Mouse (Mus musculus) lung, embryonic 15.5 days (tissue): Measurements from ENCODE around the gene Vamp9. TPM values are rescaled to one million over a fixed set of nuclear protein-coding genes. Genes with fewer than 3 reads are reported as not detected.

ENCODE experiments used
- ATAC-seq: fragments of 200-750 bp; cut with Nextera tagmentation; 2 replicates; pipeline ENCODE4 v1.8.0; 2017; ENCODE audit warnings: moderate number of reproducible peaks, borderline replicate concordance; ENCODE audit not compliant: low FRiP score, low TSS enrichment; ENCODE audit errors: extremely low read depth
- H3K27ac ChIP-seq: fragments of 300-500 bp; sonication (generic); 2 replicates; pipeline ENCODE4 v1.5.1; 2015; ENCODE audit warnings: moderate library complexity, mild to moderate bottlenecking, inconsistent platforms
- H3K27me3 ChIP-seq: fragments of 300-500 bp; sonication (generic); 2 replicates; pipeline ENCODE4 v1.6.1; 2015; ENCODE audit warnings: inconsistent platforms
- H3K36me3 ChIP-seq: fragments of 300-500 bp; sonication (generic); 2 replicates; pipeline ENCODE4 v1.6.1; 2015; ENCODE audit warnings: inconsistent platforms
- H3K4me1 ChIP-seq: fragments of 300-500 bp; sonication (generic); 2 replicates; pipeline ENCODE4 v1.6.1; 2015; ENCODE audit warnings: inconsistent platforms
- H3K4me2 ChIP-seq: fragments of 300-500 bp; sonication (generic); 2 replicates; pipeline ENCODE4 v1.6.1; 2015; ENCODE audit warnings: inconsistent platforms, mild to moderate bottlenecking, moderate library complexity
- H3K4me3 ChIP-seq: fragments of 300-500 bp; sonication (generic); 2 replicates; pipeline ENCODE4 v1.5.1; 2015; ENCODE audit warnings: mild to moderate bottlenecking, inconsistent platforms
- H3K9ac ChIP-seq: fragments of 300-500 bp; sonication (generic); 2 replicates; pipeline ENCODE4 v1.6.1; 2015; ENCODE audit warnings: inconsistent platforms
- H3K9me3 ChIP-seq: fragments of 300-500 bp; sonication (generic); 2 replicates; pipeline ENCODE4 v1.6.1; 2016; ENCODE audit warnings: inconsistent platforms
- WGBS: fragments of 180-500 bp; shearing (Covaris S2); methylation state at CpG from one replicate; pipeline ENCODE4 v1.1.7; 2015; 5-methylcytosine and 5-hydroxymethylcytosine counted together
- polyA plus RNA-seq: library from polyadenylated mRNA; unstranded; fragments of >200 nt; fragmentation: Nextera tagmentation; extraction: Ambion mirVana; gene quantifications from 2 replicates; pipeline ENCODE4 v1.2.1, GENCODE M21; 2015

The Vamp9 gene
- polyA plus RNA-seq, 1 experiment from 2014 or later, result 0.36 TPM

DNA sequence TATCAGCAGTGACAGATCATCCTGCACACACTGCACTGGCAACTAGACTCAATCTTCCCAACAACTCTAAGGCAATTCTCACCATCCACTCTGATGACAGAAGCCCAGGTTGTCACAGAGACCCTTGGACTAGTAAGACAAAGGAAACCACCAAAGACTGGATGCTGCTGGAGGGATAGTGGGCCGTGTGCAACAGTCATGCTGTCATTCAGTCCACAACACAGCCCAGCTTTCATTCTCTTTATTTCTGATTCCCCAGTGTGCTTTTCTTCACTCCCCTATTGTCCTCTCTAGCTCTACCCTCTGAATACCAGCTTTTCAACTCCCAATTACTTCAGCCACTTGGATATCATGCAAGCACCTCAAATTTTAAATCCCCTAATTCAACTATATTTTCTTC is 47.8 kb downstream of the Vamp9 start:
- Histone ChIP-seq H3K4me1 (0 out of 2 replicates have a peak, but pooled peaks cover 3% of the 10 kb centered on the region), H3K9me3 (no peaks in the 10 kb centered on the region)
- no peak for ATAC-seq

DNA sequence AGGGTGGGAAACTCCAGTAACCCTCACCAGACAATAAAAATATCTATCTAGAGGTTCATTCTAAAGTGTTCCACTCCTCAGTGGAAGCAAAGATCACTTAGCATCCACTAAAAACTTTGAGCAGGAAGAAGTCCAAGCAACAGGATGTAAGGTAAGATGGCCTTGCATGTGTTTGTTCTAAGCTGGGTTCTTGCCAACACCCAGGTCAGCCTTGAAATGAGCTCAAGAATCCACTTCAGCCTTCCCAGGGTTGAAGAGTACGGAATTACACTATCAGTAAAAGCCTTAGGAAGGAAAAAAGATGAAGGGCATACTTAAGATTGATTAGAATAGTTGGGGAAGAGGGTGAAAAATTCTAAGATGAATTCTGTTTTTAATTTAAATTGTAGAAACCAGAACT is 52.6 kb downstream of the Vamp9 start:
- Histone ChIP-seq H3K4me1 (0 out of 2 replicates have a peak, but pooled peaks cover 5% of the 10 kb centered on the region), H3K9me3 (no peaks in the 10 kb centered on the region), H3K27me3 (no peaks in the 10 kb centered on the region), H3K4me2 (no peak overlapping the region), H3K9ac (no peak overlapping the region), H3K36me3 (peaks cover 42% of the 10 kb centered on the region), H3K4me3 (no peak overlapping the region), H3K27ac (no peak overlapping the region)
- 31% methylated on average over 1 of the region's 1 CpGs for WGBS
- ATAC-seq, result no peak

More for the DNA sequence above, 47.8 kb downstream of the Vamp9 start:
- H3K4me2 ChIP-seq, result no peak overlapping the region
- H3K4me3 ChIP-seq, result no peak overlapping the region
- no peak overlapping the region for H3K27ac ChIP-seq
- WGBS, result 48% methylated on average over 1 of the region's 1 CpGs
- no peak overlapping the region for H3K9ac ChIP-seq
- no peaks in the 10 kb centered on the region for H3K27me3 ChIP-seq
- peaks cover 12% of the 10 kb centered on the region; the same call in 1 of the 2 replicates for H3K36me3 ChIP-seq

DNA sequence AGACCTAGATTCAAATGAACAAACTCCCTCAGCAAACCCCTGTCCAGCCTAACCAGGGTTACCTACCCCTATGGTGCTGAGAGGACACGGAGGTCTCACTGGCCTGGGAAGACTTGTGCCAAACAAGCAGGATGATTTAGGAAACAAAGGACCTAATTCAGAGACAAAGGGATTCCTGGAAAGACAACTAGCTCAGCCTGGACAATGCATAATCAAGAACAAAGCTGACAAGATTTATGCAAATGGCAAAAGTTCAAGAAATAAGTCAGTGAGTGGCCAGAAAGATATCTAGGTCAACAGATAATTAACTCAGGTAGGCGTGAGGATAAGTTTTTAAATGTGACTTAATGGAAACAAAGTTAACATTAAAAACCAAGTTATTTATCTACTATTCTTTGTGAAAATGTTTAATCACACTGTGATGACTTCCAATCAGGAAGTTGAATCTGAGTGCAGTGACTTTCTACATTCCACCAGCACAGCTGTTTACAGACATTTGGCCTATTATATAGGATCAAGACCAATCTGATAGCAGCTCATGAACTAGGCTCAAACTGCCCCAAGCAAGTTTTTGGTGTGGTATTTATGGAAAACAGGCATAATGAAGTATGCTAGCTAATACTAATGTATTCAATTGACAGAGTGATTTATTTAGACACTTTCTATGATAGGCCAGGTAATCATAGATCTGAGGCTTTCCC is 53.3 kb downstream of the Vamp9 start:
- H3K27me3 ChIP-seq, result no peaks in the 10 kb centered on the region
- no peak overlapping the region for H3K27ac ChIP-seq
- no peak for ATAC-seq
- 71% methylated on average over 2 of the region's 2 CpGs for WGBS
- peaks cover 49% of the 10 kb centered on the region for H3K36me3 ChIP-seq
- H3K4me3 ChIP-seq, result no peak overlapping the region
- H3K4me2 ChIP-seq, result no peak overlapping the region
- 0 out of 2 replicates have a peak, but pooled peaks cover 5% of the 10 kb centered on the region for H3K4me1 ChIP-seq
- no peaks in the 10 kb centered on the region for H3K9me3 ChIP-seq
- H3K9ac ChIP-seq, result no peak overlapping the region

DNA sequence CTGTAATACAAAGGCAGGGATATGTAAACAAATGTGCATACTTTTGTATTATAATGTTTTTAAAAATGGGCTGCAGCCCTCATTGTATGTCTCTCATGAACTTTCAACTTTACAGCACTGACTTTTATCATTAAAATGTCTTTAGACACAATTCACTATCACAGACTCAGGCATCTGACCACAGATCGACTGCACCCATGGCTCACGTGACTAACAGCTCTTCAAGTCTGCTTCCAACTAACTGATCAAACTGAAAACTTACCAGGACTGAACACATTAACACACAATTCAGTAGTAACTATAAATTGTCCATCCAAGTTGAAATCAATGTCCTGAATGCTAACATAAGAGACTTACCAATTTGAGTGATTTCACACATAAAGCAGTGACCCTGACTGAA is 53.9 kb downstream of the Vamp9 start:
- Histone ChIP-seq H3K4me2 (no peak overlapping the region), H3K27ac (no peak overlapping the region), H3K36me3 (peaks cover 54% of the 10 kb centered on the region), H3K27me3 (no peaks in the 10 kb centered on the region), H3K9ac (no peak overlapping the region), H3K9me3 (no peaks in the 10 kb centered on the region), H3K4me3 (no peak overlapping the region), H3K4me1 (0 out of 2 replicates have a peak, but pooled peaks cover 5% of the 10 kb centered on the region)
- WGBS, result 74% methylated on average over 2 of the region's 2 CpGs
- ATAC-seq, result no peak

DNA sequence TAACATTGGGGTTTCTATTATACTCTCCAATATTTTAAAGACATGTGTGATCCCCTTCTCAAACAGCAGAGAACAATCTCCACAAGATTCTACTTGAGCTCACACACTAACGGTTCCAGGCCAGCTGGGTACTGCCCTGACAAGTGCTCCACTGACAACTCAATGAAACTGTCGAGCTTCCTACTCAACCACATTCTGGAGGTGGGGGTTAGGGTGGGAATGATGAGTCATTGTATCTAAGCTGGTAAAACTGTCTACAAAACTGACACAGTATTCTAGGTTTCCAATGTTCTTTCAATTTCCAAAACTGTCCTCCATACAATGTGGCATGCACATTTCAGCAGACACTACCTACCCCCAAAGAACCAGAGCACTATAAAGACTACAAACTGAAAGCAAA is 67.9 kb downstream of the Vamp9 start:
- Histone ChIP-seq H3K9me3 (no peaks in the 10 kb centered on the region), H3K36me3 (peaks cover 24% of the 10 kb centered on the region; the same call in 1 of the 2 replicates), H3K9ac (no peak overlapping the region), H3K4me1 (peaks cover 30% of the 10 kb centered on the region), H3K27ac (no peak overlapping the region), H3K4me3 (peak overlapping the region; percentile 5; the same call in 1 of the 2 replicates), H3K27me3 (no peaks in the 10 kb centered on the region), H3K4me2 (peak overlapping the region; percentile 55)
- 2% methylated on average over 2 of the region's 2 CpGs for whole genome bisulfite sequencing
- ATAC-seq, result no peak

DNA sequence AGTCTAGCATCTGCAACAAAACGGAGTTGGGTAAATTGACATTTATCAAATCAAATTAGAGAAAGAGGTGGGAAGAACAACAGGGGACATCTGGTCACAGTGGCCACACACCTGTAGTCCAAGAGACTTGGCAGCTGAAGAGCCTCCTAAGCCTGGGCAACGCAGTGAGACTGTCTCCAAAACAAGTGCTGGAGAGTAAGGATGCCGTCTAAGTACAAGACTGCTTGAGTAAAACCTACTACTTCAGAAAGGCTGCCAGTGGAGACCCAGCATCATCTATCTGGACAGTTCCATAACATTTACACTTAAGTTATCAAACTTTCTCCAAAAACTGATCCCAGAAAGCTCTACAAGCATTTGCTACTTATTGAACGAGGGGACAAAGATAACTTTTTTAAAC is 69.0 kb downstream of the Vamp9 start:
- Histone ChIP-seq H3K27me3 (no peaks in the 10 kb centered on the region), H3K9ac (no peak overlapping the region), H3K36me3 (peaks cover 19% of the 10 kb centered on the region; the same call in 1 of the 2 replicates), H3K27ac (no peak overlapping the region), H3K4me2 (peak overlapping the region; percentile 55), H3K4me3 (0 out of 2 replicates have a peak overlapping the region, but pooled peaks have one; percentile 5), H3K4me1 (peaks cover 30% of the 10 kb centered on the region), H3K9me3 (no peaks in the 10 kb centered on the region)
- WGBS, result 29% methylated on average over 4 of the region's 4 CpGs
- ATAC-seq, result no peak

DNA sequence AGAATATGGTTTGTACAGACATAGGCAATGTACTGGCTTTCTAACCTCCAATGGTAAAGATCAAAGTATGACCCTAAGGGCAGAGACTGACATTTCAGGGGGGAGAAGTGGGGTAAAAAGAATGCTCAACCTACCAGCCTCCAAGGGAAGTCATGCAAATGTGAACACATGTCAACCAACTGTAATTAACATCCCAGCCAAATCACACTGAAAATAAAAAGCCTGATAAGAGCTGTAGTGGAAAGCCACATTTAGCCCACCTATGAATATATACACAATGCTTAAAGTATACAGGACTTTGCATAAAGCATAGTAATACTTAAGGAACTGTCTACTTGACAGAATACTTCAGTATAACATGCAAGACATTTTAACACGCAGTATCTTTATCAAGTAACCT is 69.7 kb downstream of the Vamp9 start:
- no peak overlapping the region for H3K9ac ChIP-seq
- H3K4me2 ChIP-seq, result peak overlapping the region; percentile 55
- no peak for ATAC-seq

DNA sequence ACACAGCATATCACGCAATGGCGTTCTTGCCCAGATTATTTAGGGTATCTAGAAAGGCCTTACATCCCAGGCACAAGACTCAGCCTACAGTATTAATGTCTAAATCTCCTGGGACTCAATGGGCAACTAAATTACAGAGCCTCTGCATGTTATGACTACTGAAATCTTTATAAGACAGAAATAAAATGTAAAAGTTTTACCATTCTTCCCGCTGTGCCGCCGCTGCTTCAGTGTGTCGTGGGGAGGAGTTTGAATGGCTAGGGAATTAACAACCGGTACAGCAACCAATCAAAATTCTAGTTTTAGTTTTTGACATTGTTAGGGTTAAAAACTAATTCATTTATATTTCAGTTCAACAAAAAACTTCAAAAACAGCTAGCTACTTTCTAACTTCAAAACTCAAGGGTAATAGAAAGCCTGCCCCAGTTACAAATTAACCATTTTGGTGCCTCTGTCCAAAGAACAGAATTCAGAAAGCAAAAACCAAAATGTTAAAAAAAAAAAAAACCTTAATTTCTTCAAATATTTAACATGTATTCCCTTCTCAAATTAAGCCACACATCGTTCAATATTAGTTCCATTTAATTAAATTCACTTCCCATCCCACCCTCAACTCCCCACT is 70.4 kb downstream of the Vamp9 start:
- H3K4me2 ChIP-seq, result peak overlapping the region; percentile 55
- no peak overlapping the region for H3K27ac ChIP-seq
- peak overlapping the region; percentile 88 for H3K4me3 ChIP-seq
- ATAC-seq, result no peak
- WGBS, result 4% methylated on average over 8 of the region's 8 CpGs
- H3K4me1 ChIP-seq, result peaks cover 30% of the 10 kb centered on the region
- no peaks in the 10 kb centered on the region for H3K27me3 ChIP-seq
- peaks cover 11% of the 10 kb centered on the region; the same call in 1 of the 2 replicates for H3K36me3 ChIP-seq
- peak overlapping the region; percentile 100 for H3K9ac ChIP-seq
- no peaks in the 10 kb centered on the region for H3K9me3 ChIP-seq

More for the DNA sequence above, 69.7 kb downstream of the Vamp9 start:
- no peaks in the 10 kb centered on the region for H3K9me3 ChIP-seq
- no peaks in the 10 kb centered on the region for H3K27me3 ChIP-seq
- 35% methylated on average over 1 of the region's 1 CpGs for WGBS
- peak overlapping the region; percentile 88 for H3K4me3 ChIP-seq
- H3K4me1 ChIP-seq, result peaks cover 30% of the 10 kb centered on the region
- H3K27ac ChIP-seq, result no peak overlapping the region
- peaks cover 14% of the 10 kb centered on the region; the same call in 1 of the 2 replicates for H3K36me3 ChIP-seq

DNA sequence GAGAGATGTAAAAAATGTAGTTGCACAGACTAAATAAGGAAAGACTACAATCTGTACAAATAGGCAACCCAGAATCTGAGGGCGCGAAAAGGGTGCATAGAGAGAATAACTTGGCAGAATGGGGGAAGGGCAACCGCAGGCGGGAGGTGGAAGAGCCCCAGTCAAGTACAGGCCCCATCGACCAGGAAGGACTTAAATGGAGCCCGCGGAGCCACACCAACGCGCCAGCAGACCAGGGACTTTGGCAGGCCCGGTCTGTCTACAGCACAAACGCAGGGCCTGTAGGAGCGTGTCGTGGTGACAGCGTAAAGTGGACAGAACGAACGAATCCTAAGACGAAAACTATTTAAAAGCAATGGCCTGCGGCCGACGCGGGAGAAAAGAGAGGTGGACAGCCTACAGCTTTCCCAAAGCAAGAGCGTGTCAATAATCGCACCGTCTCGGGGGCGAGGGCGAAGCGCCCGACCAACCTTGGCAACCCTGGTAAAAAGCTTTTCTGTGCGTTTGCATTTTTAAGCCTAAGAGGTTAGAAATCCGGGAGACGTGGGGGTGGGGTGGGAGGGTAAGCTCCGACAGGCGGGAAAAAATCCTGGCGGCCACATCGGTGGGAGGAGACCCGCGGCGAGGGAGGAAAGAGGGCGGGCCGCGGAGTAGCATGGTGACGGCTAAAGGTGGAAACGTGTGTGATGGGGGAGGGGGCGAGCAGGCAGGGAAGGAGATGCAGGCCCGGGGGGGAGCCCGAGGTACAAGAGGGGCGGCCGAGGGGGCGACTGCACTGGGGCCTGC is 71.7 kb downstream of the Vamp9 start:
- Histone ChIP-seq H3K9ac (peak overlapping the region; percentile 100), H3K9me3 (no peaks in the 10 kb centered on the region), H3K27me3 (no peaks in the 10 kb centered on the region), H3K36me3 (peaks cover 11% of the 10 kb centered on the region; the same call in 1 of the 2 replicates), H3K4me3 (peak overlapping the region; percentile 88), H3K27ac (peak overlapping the region; percentile 99), H3K4me2 (peak overlapping the region; percentile 55), H3K4me1 (peaks cover 29% of the 10 kb centered on the region)
- ATAC-seq, result peak; percentile 66
- WGBS, result under 1% methylated on average over 45 of the region's 50 CpGs

DNA sequence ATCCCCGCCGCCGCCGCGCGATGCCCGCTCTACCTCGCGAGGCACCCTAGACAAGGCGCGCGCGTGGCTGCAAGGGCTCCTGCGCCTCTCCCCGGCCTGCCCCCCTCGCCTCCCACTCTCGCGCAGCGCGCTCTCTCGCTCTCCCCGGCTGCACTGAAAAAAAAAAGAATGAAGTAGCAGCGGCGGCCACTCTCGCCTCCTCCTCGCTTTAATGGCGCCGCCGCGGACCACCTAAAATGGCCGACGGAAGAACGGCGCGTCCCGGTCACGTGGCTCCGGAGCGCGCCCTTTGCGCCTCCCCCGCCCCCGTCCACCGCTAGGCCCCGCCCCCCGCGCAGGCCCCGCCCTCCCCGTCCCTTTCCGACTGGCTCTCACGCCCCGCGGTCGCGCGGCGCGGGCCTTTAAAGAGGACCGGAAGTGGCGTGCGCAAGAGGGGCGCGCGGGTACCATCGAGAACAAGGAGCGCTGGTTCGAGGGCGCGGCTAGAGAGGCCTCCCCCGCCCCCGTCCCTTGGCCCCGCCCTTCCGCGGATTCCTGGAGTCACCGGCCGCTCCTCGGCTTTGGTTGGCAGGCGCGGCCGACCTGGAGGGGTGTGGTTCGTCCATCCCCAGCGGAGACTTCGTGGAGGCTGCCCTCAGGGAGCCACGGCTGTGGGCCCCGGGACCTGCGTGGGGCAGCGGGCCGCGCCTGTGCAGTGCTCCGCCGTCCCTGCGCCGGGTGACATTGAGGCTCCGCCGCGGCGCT is 72.8 kb downstream of the Vamp9 start, which contains the start of the genes Hnrnpd and 4930524J08Rik:
TSS of gene Hnrnpd (minus strand) at position 240 of the 744 bp plus-strand sequence.
TSS of gene 4930524J08Rik (plus strand) at position 363 of the 744 bp plus-strand sequence.
- Histone ChIP-seq H3K4me1 (peaks cover 18% of the 10 kb centered on the region), H3K9me3 (no peaks in the 10 kb centered on the region), H3K36me3 (peaks cover 6% of the 10 kb centered on the region; the same call in 1 of the 2 replicates), H3K27ac (peak within 1 kb of the TSS; percentile 99), H3K4me3 (peak within 1 kb of the TSS; percentile 88), H3K9ac (peak within 1 kb of the TSS; percentile 100), H3K27me3 (no peaks in the 10 kb centered on the region), H3K4me2 (peak within 1 kb of the TSS; percentile 63)
- ATAC-seq, result peak; percentile 97
- WGBS, result under 1% methylated on average over 76 of the region's 97 CpGs
